Mouse (Mus musculus) hindbrain, embryonic 13.5 days (tissue): Measurements from ENCODE around the gene Calhm6. TPM values are rescaled to one million over a fixed set of nuclear protein-coding genes. Genes with fewer than 3 reads are reported as not detected.

Experiments
- ATAC-seq: fragments of 200-750 bp; cut with Nextera tagmentation; 2 replicates; pipeline ENCODE4 v1.8.0; 2017; ENCODE audit warnings: moderate TSS enrichment; ENCODE audit not compliant: low FRiP score
- H3K27ac ChIP-seq: fragments of 300-500 bp; sonication (generic); 2 replicates; pipeline ENCODE4 v1.5.1; 2015; ENCODE audit warnings: inconsistent platforms, mild to moderate bottlenecking, moderate library complexity
- H3K27me3 ChIP-seq: fragments of 300-500 bp; sonication (generic); 2 replicates; pipeline ENCODE4 v1.6.1; 2015; ENCODE audit warnings: mild to moderate bottlenecking, inconsistent platforms
- H3K36me3 ChIP-seq: fragments of 300-500 bp; sonication (generic); 2 replicates; pipeline ENCODE4 v1.6.1; 2015; ENCODE audit warnings: mild to moderate bottlenecking, inconsistent platforms
- H3K4me1 ChIP-seq: fragments of 300-500 bp; sonication (generic); replicated peaks from 2 replicates; pipeline ENCODE4 v1.6.1; 2015; ENCODE audit warnings: inconsistent platforms
- H3K4me2 ChIP-seq: fragments of 300-500 bp; sonication (generic); 2 replicates; pipeline ENCODE4 v1.6.1; 2015; ENCODE audit warnings: inconsistent platforms, mild to moderate bottlenecking, moderate library complexity
- H3K4me3 ChIP-seq: fragments of 300-500 bp; sonication (generic); 2 replicates; pipeline ENCODE4 v1.5.1; 2015; ENCODE audit warnings: mild to moderate bottlenecking, inconsistent platforms
- H3K9ac ChIP-seq: fragments of 300-500 bp; sonication (generic); 2 replicates; pipeline ENCODE4 v1.6.1; 2015; ENCODE audit warnings: mild to moderate bottlenecking, inconsistent platforms
- H3K9me3 ChIP-seq: fragments of 300-500 bp; sonication (generic); 2 replicates; pipeline ENCODE4 v1.6.1; 2016; ENCODE audit warnings: inconsistent platforms
- WGBS: fragments of 180-500 bp; shearing (Covaris S2); methylation state at CpG from one replicate; pipeline ENCODE4 v1.1.7; 2015; 5-methylcytosine and 5-hydroxymethylcytosine counted together
- polyA plus RNA-seq: library from polyadenylated mRNA; unstranded; fragments of >200 nt; fragmentation: Nextera tagmentation; extraction: Ambion mirVana; gene quantifications from 2 replicates; pipeline ENCODE4 v1.2.1, GENCODE M21; 2015

The Calhm6 gene
- polyA plus RNA-seq, 1 experiment from 2014 or later, result 0.16 TPM

GRCm38 (mm10) chr10:34138027-34138426, 10.2 kb upstream of the Calhm6 start:
- H3K9ac ChIP-seq, result no peak overlapping the region
- H3K4me3 ChIP-seq, result no peak overlapping the region
- no peak for ATAC-seq
- H3K4me1 ChIP-seq, result no peaks in the 10 kb centered on the region
- H3K9me3 ChIP-seq, result no peaks in the 10 kb centered on the region
- no peak overlapping the region for H3K27ac ChIP-seq
- WGBS, result 75% methylated on average over 6 of the region's 6 CpGs
- H3K36me3 ChIP-seq, result no peaks in the 10 kb centered on the region
- H3K4me2 ChIP-seq, result no peak overlapping the region
- no peaks in the 10 kb centered on the region for H3K27me3 ChIP-seq

- no peak overlapping the region for H3K4me3 ChIP-seq
- H3K9me3 ChIP-seq, result no peaks in the 10 kb centered on the region
- no peaks in the 10 kb centered on the region for H3K4me1 ChIP-seq
- H3K27me3 ChIP-seq, result no peaks in the 10 kb centered on the region
- 13% methylated on average over 6 of the region's 6 CpGs for WGBS
- no peak overlapping the region for H3K27ac ChIP-seq
- H3K36me3 ChIP-seq, result no peaks in the 10 kb centered on the region
- H3K9ac ChIP-seq, result no peak overlapping the region
- no peak overlapping the region for H3K4me2 ChIP-seq
- ATAC-seq, result no peak
These were observed 8.6 kb upstream of the Calhm6 start for GRCm38 (mm10) chr10:34136432-34136831.

- H3K36me3 ChIP-seq, result no peaks in the 10 kb centered on the region
- H3K27me3 ChIP-seq, result 0 out of 2 replicates have a peak, but pooled peaks cover 2% of the 10 kb centered on the region
- WGBS, result 85% methylated on average over 2 of the region's 2 CpGs
- H3K4me2 ChIP-seq, result no peak overlapping the region
- H3K9ac ChIP-seq, result no peak overlapping the region
- H3K4me3 ChIP-seq, result no peak overlapping the region
- peaks cover 8% of the 10 kb centered on the region; the same call in 1 of the 2 replicates for H3K4me1 ChIP-seq
- no peak for ATAC-seq
- H3K27ac ChIP-seq, result no peak overlapping the region
- no peaks in the 10 kb centered on the region for H3K9me3 ChIP-seq
These were observed 3.6 kb upstream of the Calhm6 start for GRCm38 (mm10) chr10:34131356-34131755.

GRCm38 (mm10) chr10:34128391-34128790, 607 bp upstream of the Calhm6 start:
- Histone ChIP-seq H3K4me3 (no peak overlapping the region), H3K27ac (no peak overlapping the region), H3K4me1 (peaks cover 8% of the 10 kb centered on the region; the same call in 1 of the 2 replicates), H3K27me3 (0 out of 2 replicates have a peak, but pooled peaks cover 2% of the 10 kb centered on the region), H3K9ac (no peak overlapping the region), H3K36me3 (no peaks in the 10 kb centered on the region), H3K4me2 (no peak overlapping the region), H3K9me3 (no peaks in the 10 kb centered on the region)
- WGBS, result 85% methylated on average over 6 of the region's 6 CpGs
- no peak for ATAC-seq

- WGBS, result 89% methylated on average over 2 of the region's 2 CpGs
These were observed 9.4 kb downstream of the Calhm6 start for GRCm38 (mm10) chr10:34118421-34118820.

DNA sequence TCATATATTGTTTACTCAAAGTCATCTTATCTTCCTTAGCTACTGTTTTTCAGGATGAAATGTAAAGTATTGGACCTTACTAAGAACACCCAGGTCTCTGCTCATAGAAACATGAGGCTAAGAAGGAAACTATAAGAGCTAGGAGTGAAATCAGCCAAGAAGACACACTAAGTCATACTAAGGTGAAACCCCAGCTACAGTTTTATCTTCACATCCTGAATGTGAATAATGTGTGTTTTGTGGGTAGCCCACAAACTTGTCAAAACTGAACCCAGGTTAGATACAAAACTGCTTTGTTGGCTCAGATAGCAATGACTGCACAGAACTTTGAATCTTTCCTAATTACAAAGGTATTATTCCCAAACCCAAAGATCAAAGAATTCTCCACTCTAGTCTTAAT, 10.0 kb downstream of the Calhm6 start:
- Histone ChIP-seq H3K27ac (no peak overlapping the region), H3K4me2 (no peak overlapping the region), H3K9me3 (no peaks in the 10 kb centered on the region), H3K4me1 (no peaks in the 10 kb centered on the region), H3K36me3 (no peaks in the 10 kb centered on the region), H3K27me3 (no peaks in the 10 kb centered on the region), H3K9ac (no peak overlapping the region), H3K4me3 (no peak overlapping the region)
- ATAC-seq, result no peak

More at GRCm38 (mm10) chr10:34118421-34118820, 9.4 kb downstream of the Calhm6 start:
- no peak overlapping the region for H3K4me3 ChIP-seq
- H3K36me3 ChIP-seq, result no peaks in the 10 kb centered on the region
- H3K4me1 ChIP-seq, result no peaks in the 10 kb centered on the region
- ATAC-seq, result no peak
- no peak overlapping the region for H3K27ac ChIP-seq
- no peaks in the 10 kb centered on the region for H3K9me3 ChIP-seq
- no peak overlapping the region for H3K4me2 ChIP-seq
- H3K9ac ChIP-seq, result no peak overlapping the region
- H3K27me3 ChIP-seq, result no peaks in the 10 kb centered on the region

- Histone ChIP-seq H3K4me1 (no peaks in the 10 kb centered on the region), H3K27ac (no peak overlapping the region), H3K9ac (no peak overlapping the region), H3K36me3 (no peaks in the 10 kb centered on the region), H3K9me3 (no peaks in the 10 kb centered on the region), H3K27me3 (no peaks in the 10 kb centered on the region), H3K4me2 (no peak overlapping the region), H3K4me3 (no peak overlapping the region)
- no peak for ATAC-seq
- 76% methylated on average over 3 of the region's 3 CpGs for WGBS
These were observed 10.7 kb downstream of the Calhm6 start for GRCm38 (mm10) chr10:34117131-34117530.

DNA sequence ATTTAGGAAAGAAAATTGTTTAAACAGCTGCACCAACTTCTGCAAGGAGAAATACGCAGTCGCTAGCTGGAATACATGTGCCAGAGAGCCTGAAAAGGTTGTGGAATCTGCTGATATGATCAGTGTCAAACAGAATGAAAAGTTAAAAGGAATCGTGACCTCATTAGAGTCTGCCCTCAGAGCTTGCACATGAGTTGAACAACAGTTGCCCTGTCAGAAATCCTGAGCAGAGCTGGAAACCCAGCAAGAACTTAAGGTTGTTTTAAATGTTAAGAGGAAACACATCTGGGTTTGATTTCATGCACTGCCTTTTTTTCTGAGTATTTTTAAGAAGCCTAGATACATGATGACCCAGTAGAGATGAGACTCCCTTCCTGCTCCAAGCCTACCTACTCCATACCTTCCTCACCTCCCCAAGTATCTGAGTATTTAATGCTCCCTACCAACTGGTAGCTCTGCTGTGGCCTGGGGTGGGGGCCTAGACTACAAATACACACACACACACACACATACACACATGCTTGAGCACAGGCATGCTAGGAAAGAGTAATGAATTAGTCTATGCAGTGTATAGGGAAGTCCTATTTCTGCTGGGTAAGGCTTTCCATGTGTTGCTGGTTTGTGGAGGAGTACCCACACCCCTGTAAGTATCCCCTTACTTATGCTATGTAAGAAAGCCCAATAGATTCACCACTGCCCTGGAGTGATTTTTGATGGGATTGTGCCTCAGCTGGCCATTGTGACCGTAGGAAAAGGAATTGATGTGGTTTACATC, 15.6 kb downstream of the Calhm6 start:
- Histone ChIP-seq H3K36me3 (no peaks in the 10 kb centered on the region), H3K9ac (no peak overlapping the region), H3K4me1 (no peaks in the 10 kb centered on the region), H3K4me2 (no peak overlapping the region), H3K27ac (no peak overlapping the region), H3K9me3 (no peaks in the 10 kb centered on the region), H3K27me3 (no peaks in the 10 kb centered on the region), H3K4me3 (no peak overlapping the region)
- 79% methylated on average over 4 of the region's 4 CpGs for WGBS
- ATAC-seq, result no peak

DNA sequence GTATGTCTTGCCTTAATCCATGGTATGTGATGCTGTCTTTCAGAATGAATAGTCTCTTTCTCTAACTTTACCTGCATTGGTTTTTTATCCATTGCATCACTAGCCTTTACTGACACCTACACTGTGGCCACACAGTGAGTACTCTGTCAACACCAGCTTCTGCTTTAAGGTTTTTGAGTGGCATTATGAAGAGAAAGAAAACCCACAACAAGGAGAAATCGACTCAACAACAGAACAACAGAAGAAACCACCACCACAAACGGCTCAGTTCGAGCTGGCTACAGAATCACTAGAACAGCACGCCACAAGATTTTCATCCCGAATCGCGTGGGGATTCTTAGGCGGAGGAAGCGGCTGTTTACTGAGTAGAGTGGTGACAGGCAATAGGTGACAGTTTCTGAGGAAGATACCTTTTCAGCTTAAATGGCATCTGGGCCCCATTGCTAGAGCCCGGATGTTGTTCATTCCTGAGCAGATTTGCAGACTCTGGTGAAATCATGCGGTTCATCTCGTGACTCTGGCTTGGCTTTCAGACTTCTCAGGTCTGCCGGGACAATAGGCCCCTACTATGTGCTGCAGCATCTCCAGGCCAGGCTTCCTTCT, 16.8 kb downstream of the Calhm6 start:
- H3K27ac ChIP-seq, result no peak overlapping the region
- WGBS, result 81% methylated on average over 13 of the region's 13 CpGs
- no peak overlapping the region for H3K4me2 ChIP-seq
- H3K4me1 ChIP-seq, result no peaks in the 10 kb centered on the region
- ATAC-seq, result no peak
- H3K4me3 ChIP-seq, result no peak overlapping the region
- no peaks in the 10 kb centered on the region for H3K27me3 ChIP-seq
- H3K36me3 ChIP-seq, result no peaks in the 10 kb centered on the region
- H3K9ac ChIP-seq, result no peak overlapping the region
- H3K9me3 ChIP-seq, result no peaks in the 10 kb centered on the region

GRCm38 (mm10) chr10:34096418-34096883, 31.3 kb downstream of the Calhm6 start, which contains the start of gene Calhm5:
TSS of gene Calhm5 (minus strand) at chr10:34096519.
- 29% methylated on average over 9 of the region's 9 CpGs for WGBS
- Histone ChIP-seq H3K4me2 (peak within 1 kb of the TSS; percentile 37), H3K9me3 (no peaks in the 10 kb centered on the region), H3K9ac (no peak within 1 kb of the TSS), H3K4me1 (no peaks in the 10 kb centered on the region), H3K27ac (no peak within 1 kb of the TSS), H3K36me3 (no peaks in the 10 kb centered on the region), H3K27me3 (no peaks in the 10 kb centered on the region), H3K4me3 (peak within 1 kb of the TSS; percentile 6)
- peak; percentile 73 for ATAC-seq

DNA sequence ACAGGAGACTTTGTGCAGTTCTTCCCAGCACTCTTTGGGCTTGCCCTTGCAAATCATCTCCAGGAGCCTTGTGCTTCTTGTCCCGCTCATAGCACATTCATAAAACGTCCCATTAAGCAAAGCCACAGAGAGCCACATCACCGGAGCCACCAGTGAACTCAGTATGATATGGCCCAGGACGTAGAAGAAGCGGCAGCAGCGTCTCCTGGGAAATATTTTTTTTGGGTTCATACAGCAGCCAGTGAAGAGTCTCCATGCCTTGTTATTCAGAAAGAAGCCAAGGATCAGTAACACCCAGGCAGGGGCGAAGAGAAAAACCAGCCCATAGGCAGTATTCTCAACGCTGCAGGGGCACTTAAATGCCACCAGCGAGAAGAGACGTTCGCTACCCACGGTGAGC, 31.8 kb downstream of the Calhm6 start:
- Histone ChIP-seq H3K27me3 (no peaks in the 10 kb centered on the region), H3K4me3 (peak overlapping the region; percentile 6), H3K9ac (no peak overlapping the region), H3K27ac (no peak overlapping the region), H3K9me3 (no peaks in the 10 kb centered on the region), H3K4me2 (peak overlapping the region; percentile 37), H3K36me3 (no peaks in the 10 kb centered on the region), H3K4me1 (no peaks in the 10 kb centered on the region)
- ATAC-seq, result peak; percentile 13
- WGBS, result 66% methylated on average over 12 of the region's 12 CpGs

GRCm38 (mm10) chr10:34095147-34095546, 32.6 kb downstream of the Calhm6 start:
- ATAC-seq, result peak; percentile 36; the same call in 1 of the 2 replicates
- Histone ChIP-seq H3K27me3 (no peaks in the 10 kb centered on the region), H3K4me2 (no peak overlapping the region), H3K27ac (no peak overlapping the region), H3K4me1 (no peaks in the 10 kb centered on the region), H3K9ac (no peak overlapping the region), H3K4me3 (no peak overlapping the region), H3K9me3 (no peaks in the 10 kb centered on the region), H3K36me3 (no peaks in the 10 kb centered on the region)
- WGBS, result 72% methylated on average over 2 of the region's 2 CpGs

GRCm38 (mm10) chr10:34091888-34092287, 35.9 kb downstream of the Calhm6 start:
- ATAC-seq, result no peak
- no peaks in the 10 kb centered on the region for H3K27me3 ChIP-seq
- no peak overlapping the region for H3K4me3 ChIP-seq
- no peaks in the 10 kb centered on the region for H3K4me1 ChIP-seq
- H3K9ac ChIP-seq, result no peak overlapping the region
- WGBS, result 62% methylated on average over 5 of the region's 5 CpGs
- H3K9me3 ChIP-seq, result no peaks in the 10 kb centered on the region
- H3K27ac ChIP-seq, result no peak overlapping the region
- no peaks in the 10 kb centered on the region for H3K36me3 ChIP-seq
- H3K4me2 ChIP-seq, result no peak overlapping the region
